Mouse (Mus musculus) olfactory bulb, adult 2 months (tissue): ENCODE data around the gene Rbm14.

Experiments used
- CTCF ChIP-seq: fragments of 200-500 bp; IDR thresholded peaks from 2 replicates; pipeline ENCODE4 v1.5.1; 2012; ENCODE audit warnings: low read depth, mild to moderate bottlenecking, low read length, moderate library complexity; ENCODE audit not compliant: insufficient read depth
- POLR2A ChIP-seq: fragments of 200-500 bp; IDR thresholded peaks from 2 replicates; pipeline ENCODE4 v1.6.1; 2012; ENCODE audit warnings: mild to moderate bottlenecking, low read depth, low read length, moderate library complexity; ENCODE audit not compliant: insufficient read depth

DNA sequence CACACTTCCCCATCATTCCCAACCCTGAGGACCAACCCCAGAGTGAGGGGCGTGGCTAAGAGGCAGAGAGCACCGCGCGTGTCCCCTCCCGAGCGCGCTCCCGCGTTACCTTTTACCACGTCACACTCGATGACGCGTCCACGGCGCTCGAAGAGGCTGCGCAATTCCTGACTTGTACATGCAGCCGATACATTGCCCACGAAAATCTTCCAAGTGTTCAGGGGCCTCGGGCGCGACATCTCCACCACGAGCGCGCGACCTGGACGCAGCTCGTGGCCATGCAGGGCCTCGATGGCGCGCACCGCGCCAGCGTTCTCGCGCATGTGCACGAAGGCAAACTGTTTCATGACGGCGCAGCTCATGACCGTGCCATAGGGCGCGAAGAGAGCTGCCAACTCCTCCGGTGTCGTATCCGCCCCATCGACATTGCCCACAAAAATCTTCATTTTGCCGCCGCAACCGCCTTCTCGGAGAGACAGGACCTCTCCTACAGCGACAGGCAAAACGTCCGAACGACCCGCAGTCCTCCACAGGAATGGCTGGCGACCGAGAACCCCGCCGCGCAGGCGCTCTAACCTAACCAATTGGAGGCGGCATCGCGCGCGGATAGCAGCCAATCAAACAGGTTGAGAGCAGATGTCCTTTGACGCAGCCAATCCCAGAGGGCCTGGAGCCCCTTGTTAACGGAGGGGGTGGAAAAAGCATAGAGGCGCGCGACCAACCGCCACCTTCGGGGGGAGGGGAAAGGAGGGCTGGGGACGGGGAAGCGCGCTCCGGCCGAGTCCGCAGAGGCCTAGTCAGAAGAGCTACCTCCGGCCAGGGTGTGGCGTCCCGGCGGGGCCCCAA lies at the start of gene Rbm14, which contains the start of gene Gm21992:
- no peak for TF ChIP-seq CTCF
- peak; percentile 99 for TF ChIP-seq POLR2A
